Mouse (Mus musculus) spleen, adult 2 months (tissue): ENCODE results near the gene Hdgfl2. TPM values are rescaled to one million over a fixed set of nuclear protein-coding genes. Genes with fewer than 3 reads are reported as not detected.

Source experiments
- DNase-seq, 2 experiments: peaks; one replicate each; pipeline versions ENCODE4 v3.0.0 to v3.0.0-alpha.2; 2012 to 2021; ENCODE audit warnings: low spot score in 2 of 2, low read depth in 1 of 2
- H3K27ac ChIP-seq: fragments of 200-500 bp; 2 replicates; pipeline ENCODE4 v1.5.1; 2012; ENCODE audit warnings: low read length, inconsistent platforms; ENCODE audit not compliant: insufficient read depth
- H3K27me3 ChIP-seq: fragments of 200-500 bp; 2 replicates; pipeline ENCODE4 v1.6.1; 2012; ENCODE audit warnings: mild to moderate bottlenecking, moderate library complexity, low read length, inconsistent platforms; ENCODE audit not compliant: control insufficient read depth, insufficient read depth
- H3K36me3 ChIP-seq: fragments of 200-500 bp; 2 replicates; pipeline ENCODE4 v1.6.1; 2012; ENCODE audit warnings: mild to moderate bottlenecking, low read length, inconsistent platforms; ENCODE audit not compliant: control insufficient read depth, insufficient read depth
- H3K4me1 ChIP-seq: fragments of 200-500 bp; 2 replicates; pipeline ENCODE4 v1.6.1; 2011; ENCODE audit warnings: inconsistent platforms; ENCODE audit not compliant: control insufficient read depth, insufficient read depth, insufficient read length
- H3K4me3 ChIP-seq: fragments of 200-500 bp; 2 replicates; pipeline ENCODE4 v1.5.1; 2011; ENCODE audit warnings: mild to moderate bottlenecking, inconsistent platforms; ENCODE audit not compliant: insufficient read depth, insufficient read length; ENCODE audit errors: extremely low read depth
- CTCF ChIP-seq: fragments of 200-500 bp; IDR thresholded peaks from 2 replicates; pipeline ENCODE4 v1.5.1; 2011; ENCODE audit warnings: mild to moderate bottlenecking, inconsistent platforms; ENCODE audit not compliant: insufficient read depth, insufficient read length, insufficient replicate concordance; ENCODE audit errors: extremely low read depth
- POLR2A ChIP-seq: fragments of 200-500 bp; IDR thresholded peaks from 2 replicates; pipeline ENCODE4 v1.6.1; 2011; ENCODE audit warnings: low read depth, low read length, inconsistent platforms
- WGBS: fragments of 180-500 bp; shearing (Covaris S2); methylation state at CpG from one replicate; pipeline ENCODE4 v1.1.7; 2018; 5-methylcytosine and 5-hydroxymethylcytosine counted together
- polyA plus RNA-seq: library from polyadenylated mRNA; depleted of rRNA; stranded (reverse); fragments of >200 nt; gene quantifications from 2 replicates; pipeline ENCODE4 v1.2.3, GENCODE M21; 2012

Hdgfl2 gene
- polyA plus RNA-seq, 1 experiment, result 52.3 TPM

GRCm38 (mm10) chr17:56092794-56093193 is 13.4 kb downstream of the Hdgfl2 start:
- Histone ChIP-seq H3K36me3 (peaks cover 25% of the 10 kb centered on the region), H3K27me3 (no peaks in the 10 kb centered on the region)
- WGBS, result 100% methylated on average over 1 of the region's 1 CpGs

GRCm38 (mm10) chr17:56096883-56097282 is 17.4 kb downstream of the Hdgfl2 start:
- no peak for TF ChIP-seq POLR2A
- TF ChIP-seq CTCF, result no peak
- DNase-seq, result no peak
- no peaks in the 10 kb centered on the region for H3K4me1 ChIP-seq
- H3K27ac ChIP-seq, result no peak overlapping the region
- 96% methylated on average over 12 of the region's 12 CpGs for WGBS
- H3K4me3 ChIP-seq, result no peak overlapping the region
- H3K36me3 ChIP-seq, result peaks cover 54% of the 10 kb centered on the region
- H3K27me3 ChIP-seq, result no peaks in the 10 kb centered on the region

More at GRCm38 (mm10) chr17:56092794-56093193, 13.4 kb downstream of the Hdgfl2 start:
- H3K27ac ChIP-seq, result no peak overlapping the region
- TF ChIP-seq CTCF, result no peak
- no peak for TF ChIP-seq POLR2A
- no peak for DNase-seq
- H3K4me1 ChIP-seq, result no peaks in the 10 kb centered on the region
- no peak overlapping the region for H3K4me3 ChIP-seq

- TF ChIP-seq POLR2A, result no peak
- TF ChIP-seq CTCF, result no peak
- Histone ChIP-seq H3K36me3 (peaks cover 60% of the 10 kb centered on the region), H3K4me3 (no peak overlapping the region), H3K27me3 (no peaks in the 10 kb centered on the region), H3K4me1 (no peaks in the 10 kb centered on the region), H3K27ac (no peak overlapping the region)
- no peak for DNase-seq
- 92% methylated on average over 8 of the region's 8 CpGs for WGBS
These were observed 18.7 kb downstream of the Hdgfl2 start for GRCm38 (mm10) chr17:56098180-56098579.

- peaks cover 59% of the 10 kb centered on the region for H3K36me3 ChIP-seq
- TF ChIP-seq CTCF (no peak), POLR2A (no peak)
- DNase-seq, result no peak
These were observed 19.5 kb downstream of the Hdgfl2 start for GRCm38 (mm10) chr17:56098711-56099572.

GRCm38 (mm10) chr17:56100811-56101210 is 21.4 kb downstream of the Hdgfl2 start:
- 92% methylated on average over 3 of the region's 3 CpGs for WGBS
- H3K4me3 ChIP-seq, result no peak overlapping the region
- H3K36me3 ChIP-seq, result peaks cover 57% of the 10 kb centered on the region
- TF ChIP-seq POLR2A, result no peak
- TF ChIP-seq CTCF, result no peak
- no peaks in the 10 kb centered on the region for H3K4me1 ChIP-seq
- H3K27ac ChIP-seq, result no peak overlapping the region
- DNase-seq, result no peak
- H3K27me3 ChIP-seq, result no peaks in the 10 kb centered on the region

More at GRCm38 (mm10) chr17:56098711-56099572, 19.5 kb downstream of the Hdgfl2 start:
- WGBS, result 93% methylated on average over 15 of the region's 15 CpGs
- H3K4me1 ChIP-seq, result no peaks in the 10 kb centered on the region
- no peak overlapping the region for H3K4me3 ChIP-seq
- no peak overlapping the region for H3K27ac ChIP-seq
- H3K27me3 ChIP-seq, result no peaks in the 10 kb centered on the region

GRCm38 (mm10) chr17:56102158-56102557 is 22.7 kb downstream of the Hdgfl2 start:
- no peaks in the 10 kb centered on the region for H3K4me1 ChIP-seq
- H3K4me3 ChIP-seq, result no peak overlapping the region
- no peak for TF ChIP-seq CTCF
- TF ChIP-seq POLR2A, result no peak
- WGBS, result 92% methylated on average over 5 of the region's 5 CpGs
- no peak for DNase-seq
- H3K36me3 ChIP-seq, result peaks cover 44% of the 10 kb centered on the region
- no peaks in the 10 kb centered on the region for H3K27me3 ChIP-seq
- no peak overlapping the region for H3K27ac ChIP-seq

- TF ChIP-seq POLR2A (no peak), CTCF (no peak)
- Histone ChIP-seq H3K4me3 (no peak overlapping the region), H3K4me1 (no peaks in the 10 kb centered on the region), H3K36me3 (peaks cover 36% of the 10 kb centered on the region), H3K27ac (no peak overlapping the region), H3K27me3 (no peaks in the 10 kb centered on the region)
- no peak for DNase-seq
- WGBS, result 98% methylated on average over 9 of the region's 9 CpGs
These were observed 23.5 kb downstream of the Hdgfl2 start for GRCm38 (mm10) chr17:56102927-56103326.
